Mouse (Mus musculus): ENCODE data around the gene Mindy2.

The Mindy2 gene

GRCm38 (mm10) chr9:70668048-70668447 lies 11.1 kb upstream of the Mindy2 start:
- DNase-seq (ENCODE audit: low spot score): no peak

- DNase-seq (ENCODE audit: low spot score): no peak
Observed at GRCm38 (mm10) chr9:70666811-70667210, 9.8 kb upstream of the Mindy2 start.

GRCm38 (mm10) chr9:70665372-70666145 lies 8.6 kb upstream of the Mindy2 start:
- DNase-seq (ENCODE audit: low spot score): no peak

- no peak for DNase-seq (ENCODE audit: low spot score)
Observed at GRCm38 (mm10) chr9:70664847-70665246, 7.9 kb upstream of the Mindy2 start.

GRCm38 (mm10) chr9:70658266-70658665 lies 1.3 kb upstream of the Mindy2 start:
- DNase-seq (ENCODE audit: low spot score): no peak

GRCm38 (mm10) chr9:70656130-70657007 lies 605 bp downstream of the Mindy2 start, which contains the start of gene Gm10642:
Gene Gm10642, plus strand, starts transcription at chr9:70656251.
- peak; percentile 36 for DNase-seq (ENCODE audit: low spot score)

GRCm38 (mm10) chr9:70655764-70656129 lies 1.2 kb downstream of the Mindy2 start:
- DNase-seq (ENCODE audit: low spot score): no peak

GRCm38 (mm10) chr9:70654496-70654895 lies 2.5 kb downstream of the Mindy2 start:
- DNase-seq (ENCODE audit: low spot score): no peak

GRCm38 (mm10) chr9:70653875-70654274 lies 3.1 kb downstream of the Mindy2 start:
- DNase-seq (ENCODE audit: low spot score): no peak

- DNase-seq (ENCODE audit: low spot score): no peak
Observed at GRCm38 (mm10) chr9:70652221-70652620, 4.8 kb downstream of the Mindy2 start.

- no peak for DNase-seq (ENCODE audit: low spot score)
Observed at GRCm38 (mm10) chr9:70650994-70651393, 6.0 kb downstream of the Mindy2 start.

GRCm38 (mm10) chr9:70650260-70650659 lies 6.7 kb downstream of the Mindy2 start:
- DNase-seq (ENCODE audit: low spot score): no peak

- no peak for DNase-seq (ENCODE audit: low spot score)
Observed at GRCm38 (mm10) chr9:70636748-70637147, 20.2 kb downstream of the Mindy2 start.

GRCm38 (mm10) chr9:70631665-70632064 lies 25.3 kb downstream of the Mindy2 start:
- DNase-seq (ENCODE audit: low spot score): no peak

GRCm38 (mm10) chr9:70629711-70630110 lies 27.3 kb downstream of the Mindy2 start:
- no peak for DNase-seq (ENCODE audit: low spot score)

GRCm38 (mm10) chr9:70611026-70611673 lies 45.8 kb downstream of the Mindy2 start:
- DNase-seq (ENCODE audit: low spot score): no peak

GRCm38 (mm10) chr9:70602186-70602845 lies 54.7 kb downstream of the Mindy2 start:
- DNase-seq (ENCODE audit: low spot score): no peak

GRCm38 (mm10) chr9:70598271-70598670 lies 58.7 kb downstream of the Mindy2 start:
- peak; percentile 14 for DNase-seq (ENCODE audit: low spot score)

- DNase-seq (ENCODE audit: low spot score): no peak
Observed at GRCm38 (mm10) chr9:70591486-70591885, 65.5 kb downstream of the Mindy2 start.

GRCm38 (mm10) chr9:70590775-70591174 lies 66.2 kb downstream of the Mindy2 start:
- no peak for DNase-seq (ENCODE audit: low spot score)

- no peak for DNase-seq (ENCODE audit: low spot score)
Observed at GRCm38 (mm10) chr9:70587171-70587570, 69.8 kb downstream of the Mindy2 start.

- no peak for DNase-seq (ENCODE audit: low spot score)
Observed at GRCm38 (mm10) chr9:70585172-70585571, 71.8 kb downstream of the Mindy2 start.
